Mouse (Mus musculus) CD4-positive naive resting alpha-beta T cell, adult 76 days (primary cell): ENCODE measurements around the gene Olfr1224-ps1. TPM values are rescaled to one million over a fixed set of nuclear protein-coding genes. Genes with fewer than 3 reads are reported as not detected.

ENCODE experiments used
- total RNA-seq: library from RNA; stranded (reverse); gene quantifications from one replicate; pipeline ENCODE4 v1.2.4, GENCODE M21; 2023

Olfr1224-ps1 gene
- not detected for total RNA-seq

DNA sequence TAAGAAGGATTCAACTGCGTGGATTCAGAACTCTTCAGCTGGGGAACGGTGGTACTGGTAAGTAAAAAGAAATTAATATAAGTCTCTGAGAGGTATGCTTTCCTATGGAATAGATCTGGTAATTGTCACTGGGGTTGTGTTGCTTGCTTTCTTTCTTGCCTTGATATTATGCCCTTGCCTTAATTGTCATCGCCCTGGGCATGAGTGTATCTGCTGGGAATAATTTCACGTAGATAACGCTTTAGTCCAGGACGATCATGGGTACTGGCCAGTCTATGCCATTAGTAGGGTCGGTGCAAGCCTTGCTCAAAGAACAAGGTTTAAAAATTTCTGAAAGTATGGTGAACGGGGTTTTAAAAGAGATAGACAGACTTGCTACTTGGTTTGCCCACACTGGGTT is at the start of gene Olfr1224-ps1:
TSS of gene Olfr1224-ps1 (minus strand) at position 101 of the 400 bp plus-strand sequence.

GRCm38 (mm10) chr2:89199948-89200347 is 36.1 kb upstream of the Olfr1224-ps1 start, which contains the start of gene Olfr1226:
Gene Olfr1226 (minus strand): TSS chr2:89200048.

GRCm38 (mm10) chr2:89174569-89174968 is 10.7 kb upstream of the Olfr1224-ps1 start, which contains the start of gene Olfr1225:
Gene Olfr1225 (minus strand): TSS chr2:89174669.

GRCm38 (mm10) chr2:89151460-89151859 is 12.4 kb downstream of the Olfr1224-ps1 start, which contains the start of gene Olfr1223:
Gene Olfr1223 (minus strand): TSS chr2:89151560.

DNA sequence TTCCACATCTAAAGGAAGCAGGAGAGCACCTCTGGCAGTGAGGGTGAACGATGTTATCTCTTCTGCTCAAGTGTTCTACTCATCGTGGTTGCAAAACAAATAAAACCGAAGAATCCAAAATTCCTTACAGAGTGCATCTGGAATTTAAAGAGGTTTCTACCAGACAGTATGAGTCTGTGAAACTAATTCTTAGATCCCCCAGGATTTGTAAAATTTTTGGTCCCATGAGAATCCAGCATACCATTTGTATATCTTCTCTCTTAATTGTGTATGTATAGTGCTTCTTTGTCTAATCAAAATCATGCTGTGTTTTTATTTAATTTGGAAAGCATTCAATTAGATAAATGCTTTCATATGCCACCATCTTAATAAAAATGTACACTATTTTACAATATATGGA is 30.9 kb downstream of the Olfr1224-ps1 start, which contains the start of gene Olfr1222:
TSS of gene Olfr1222 (minus strand) at position 101 of the 400 bp plus-strand sequence.

DNA sequence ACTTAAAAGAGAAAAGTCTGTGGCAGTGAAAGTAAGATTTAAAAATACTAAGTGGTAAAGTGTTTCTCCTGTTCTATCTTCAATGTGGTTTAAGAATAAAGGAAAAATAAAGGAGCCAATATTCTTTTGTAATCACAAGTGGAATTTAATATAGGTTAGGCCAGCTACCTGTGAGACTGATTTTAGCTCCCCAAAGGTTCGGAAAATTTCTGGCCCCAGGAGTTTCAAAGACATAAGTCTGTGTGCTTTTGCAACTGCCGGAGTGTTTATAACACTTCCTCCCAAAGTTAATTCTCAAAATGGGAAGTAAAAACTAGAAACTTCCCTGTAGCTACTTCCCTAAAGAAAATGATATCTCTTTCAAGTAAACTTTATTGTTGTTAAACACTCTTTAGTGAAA is 46.7 kb downstream of the Olfr1224-ps1 start, which contains the start of gene Olfr1221:
TSS of gene Olfr1221 (minus strand) at position 101 of the 400 bp plus-strand sequence.

GRCm38 (mm10) chr2:89106735-89107134 is 57.2 kb downstream of the Olfr1224-ps1 start, which contains the start of gene Olfr1220:
Gene Olfr1220 (minus strand): TSS chr2:89106835.

Other genes starting within 250 kb of the Olfr1224-ps1 start
- gene Olfr1209, start 248.9 kb downstream of the Olfr1224-ps1 start, total RNA-seq = not detected
- gene Olfr1211, start 226.0 kb downstream of the Olfr1224-ps1 start, total RNA-seq = not detected
- gene Olfr1212, start 210.1 kb downstream of the Olfr1224-ps1 start, total RNA-seq = not detected
- gene Gm13762, start 183.8 kb downstream of the Olfr1224-ps1 start, total RNA-seq = not detected
- gene Olfr1214, start 171.4 kb downstream of the Olfr1224-ps1 start, total RNA-seq = not detected
- gene Olfr1215, start 157.1 kb downstream of the Olfr1224-ps1 start, total RNA-seq = not detected
- gene Olfr1216, start 145.8 kb downstream of the Olfr1224-ps1 start, total RNA-seq = not detected
- not detected for gene Olfr1217, start 132.0 kb downstream of the Olfr1224-ps1 start, total RNA-seq
- not detected for gene Olfr1218, start 102.9 kb downstream of the Olfr1224-ps1 start, total RNA-seq
- gene Olfr1219, start 80.6 kb downstream of the Olfr1224-ps1 start, total RNA-seq = not detected
- gene Olfr1220, start 57.3 kb downstream of the Olfr1224-ps1 start, total RNA-seq = not detected
- gene Olfr1221, start 46.8 kb downstream of the Olfr1224-ps1 start, total RNA-seq = not detected
- not detected for gene Olfr1222, start 31.0 kb downstream of the Olfr1224-ps1 start, total RNA-seq
- gene Olfr1223, start 12.5 kb downstream of the Olfr1224-ps1 start, total RNA-seq = not detected
- gene Olfr1225, start 10.6 kb upstream of the Olfr1224-ps1 start, total RNA-seq = not detected
- not detected for gene Olfr1226, start 36.0 kb upstream of the Olfr1224-ps1 start, total RNA-seq
- gene Olfr1228, start 90.0 kb upstream of the Olfr1224-ps1 start, total RNA-seq = not detected
- gene Olfr1229, start 123.9 kb upstream of the Olfr1224-ps1 start, total RNA-seq = not detected
- not detected for gene Olfr1230, start 133.2 kb upstream of the Olfr1224-ps1 start, total RNA-seq
- gene Olfr1231, start 143.0 kb upstream of the Olfr1224-ps1 start, total RNA-seq = not detected
- not detected for gene Olfr1232, start 165.6 kb upstream of the Olfr1224-ps1 start, total RNA-seq
- gene Olfr1233, start 178.3 kb upstream of the Olfr1224-ps1 start, total RNA-seq = not detected
- not detected for gene Olfr1234, start 200.8 kb upstream of the Olfr1224-ps1 start, total RNA-seq
- gene Olfr1238, start 245.6 kb upstream of the Olfr1224-ps1 start, total RNA-seq = not detected